Mouse (Mus musculus): ENCODE measurements around the gene Slc2a9. TPM values are rescaled to one million over a fixed set of nuclear protein-coding genes. Genes with fewer than 3 reads are reported as not detected.
A peak's percentile ranks its signal among the peaks of the same experiment; 100 is the strongest.

Gene Slc2a9
- total and polyA plus RNA-seq, 2 experiments from 2014 or later, result 0.93 to 1.3 TPM

GRCm38 (mm10) chr5:38470881-38471280 lies 32.1 kb downstream of the Slc2a9 start:
- TF ChIP-seq CTCF (IDR thresholded peaks at IDR 0.05), result no peak
- WGBS, result 86% methylated on average over 6 of the region's 6 CpGs
- Histone ChIP-seq H3K4me3 (ENCODE audit: low read depth, low read length) (no peak overlapping the region), H3K4me1 (ENCODE audit: insufficient read depth, low read length) (no peaks in the 10 kb centered on the region), H3K9me3 (ENCODE audit: low read length) (no peaks in the 10 kb centered on the region), H3K27ac (ENCODE audit: low read depth, low read length) (no peak overlapping the region), H3K9ac (replicated peaks; ENCODE audit: low read length, poor library complexity, severe bottlenecking) (no peak overlapping the region), H3K4me2 (ENCODE audit: low read depth, low read length, poor library complexity, severe bottlenecking) (no peak overlapping the region), H3K36me3 (ENCODE audit: insufficient read depth, low read length) (no peaks in the 10 kb centered on the region), H3K27me3 (ENCODE audit: insufficient read depth, low read length) (no peaks in the 10 kb centered on the region)
- ATAC-seq (ENCODE audit: low FRiP score) (no peak), DNase-seq (ENCODE audit: low spot score) (no peak)

- Histone ChIP-seq H3K27ac (ENCODE audit: low read depth, low read length) (no peak overlapping the region), H3K9ac (replicated peaks; ENCODE audit: low read length, poor library complexity, severe bottlenecking) (no peak overlapping the region), H3K27me3 (ENCODE audit: insufficient read depth, low read length) (no peaks in the 10 kb centered on the region), H3K9me3 (ENCODE audit: low read length) (no peaks in the 10 kb centered on the region), H3K4me3 (ENCODE audit: low read depth, low read length) (no peak overlapping the region), H3K4me1 (ENCODE audit: insufficient read depth, low read length) (no peaks in the 10 kb centered on the region), H3K36me3 (ENCODE audit: insufficient read depth, low read length) (no peaks in the 10 kb centered on the region), H3K4me2 (ENCODE audit: low read depth, low read length, poor library complexity, severe bottlenecking) (no peak overlapping the region)
- 14% methylated on average over 5 of the region's 5 CpGs for WGBS
- peak; percentile 78 for TF ChIP-seq CTCF (IDR thresholded peaks at IDR 0.05)
- DNase-seq (ENCODE audit: low spot score) (peak; percentile 81), ATAC-seq (ENCODE audit: low FRiP score) (peak; percentile 65)
Observed at GRCm38 (mm10) chr5:38469891-38470578, 32.9 kb downstream of the Slc2a9 start.

- no peak for ATAC-seq (ENCODE audit: low FRiP score)
- no peaks in the 10 kb centered on the region for H3K9me3 ChIP-seq (ENCODE audit: low read length)
- H3K4me3 ChIP-seq (ENCODE audit: low read depth, low read length), result no peak overlapping the region
- TF ChIP-seq CTCF (IDR thresholded peaks at IDR 0.05), result no peak
- H3K4me1 ChIP-seq (ENCODE audit: insufficient read depth, low read length), result no peaks in the 10 kb centered on the region
- no peaks in the 10 kb centered on the region for H3K27me3 ChIP-seq (ENCODE audit: insufficient read depth, low read length)
- WGBS, result 83% methylated on average over 5 of the region's 5 CpGs
- H3K36me3 ChIP-seq (ENCODE audit: insufficient read depth, low read length), result no peaks in the 10 kb centered on the region
- no peak for DNase-seq (ENCODE audit: low spot score)
- H3K4me2 ChIP-seq (ENCODE audit: low read depth, low read length, poor library complexity, severe bottlenecking), result no peak overlapping the region
- no peak overlapping the region for H3K27ac ChIP-seq (ENCODE audit: low read depth, low read length)
- H3K9ac ChIP-seq (replicated peaks; ENCODE audit: low read length, poor library complexity, severe bottlenecking), result no peak overlapping the region
Observed at GRCm38 (mm10) chr5:38466569-38467110, 36.3 kb downstream of the Slc2a9 start.

DNA sequence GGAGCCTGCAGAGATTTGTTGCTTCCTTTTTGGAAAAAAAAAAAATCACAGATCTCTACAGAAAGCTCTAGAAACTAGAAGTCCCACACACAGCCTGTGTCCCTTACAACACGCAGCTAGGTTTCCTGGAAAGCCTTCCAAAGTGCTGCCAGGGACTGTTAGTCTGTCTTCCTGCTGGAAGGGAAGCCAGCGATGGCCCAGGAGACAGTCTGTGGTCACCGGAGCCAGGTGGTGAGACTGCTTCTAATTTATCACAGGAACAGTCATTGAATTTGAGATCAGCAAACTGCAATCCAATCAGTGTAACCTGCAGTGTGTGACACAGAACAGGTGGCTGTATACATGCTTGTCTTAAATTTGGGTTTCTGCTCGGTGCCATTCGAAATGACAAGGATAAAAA lies 41.7 kb downstream of the Slc2a9 start:
- DNase-seq (ENCODE audit: low spot score) (no peak), ATAC-seq (ENCODE audit: low FRiP score) (no peak)
- Histone ChIP-seq H3K4me2 (ENCODE audit: low read depth, low read length, poor library complexity, severe bottlenecking) (no peak overlapping the region), H3K27me3 (ENCODE audit: insufficient read depth, low read length) (no peaks in the 10 kb centered on the region), H3K4me3 (ENCODE audit: low read depth, low read length) (no peak overlapping the region), H3K9me3 (ENCODE audit: low read length) (no peaks in the 10 kb centered on the region), H3K9ac (replicated peaks; ENCODE audit: low read length, poor library complexity, severe bottlenecking) (no peak overlapping the region), H3K4me1 (ENCODE audit: insufficient read depth, low read length) (no peaks in the 10 kb centered on the region), H3K27ac (ENCODE audit: low read depth, low read length) (no peak overlapping the region), H3K36me3 (ENCODE audit: insufficient read depth, low read length) (no peaks in the 10 kb centered on the region)
- TF ChIP-seq CTCF (IDR thresholded peaks at IDR 0.05), result no peak
- 90% methylated on average over 5 of the region's 5 CpGs for WGBS

GRCm38 (mm10) chr5:38450936-38451335 lies 52.0 kb downstream of the Slc2a9 start:
- Histone ChIP-seq H3K27me3 (ENCODE audit: insufficient read depth, low read length) (no peaks in the 10 kb centered on the region), H3K4me1 (ENCODE audit: insufficient read depth, low read length) (no peaks in the 10 kb centered on the region), H3K4me3 (ENCODE audit: low read depth, low read length) (no peak overlapping the region), H3K36me3 (ENCODE audit: insufficient read depth, low read length) (no peaks in the 10 kb centered on the region), H3K4me2 (ENCODE audit: low read depth, low read length, poor library complexity, severe bottlenecking) (no peak overlapping the region), H3K9ac (replicated peaks; ENCODE audit: low read length, poor library complexity, severe bottlenecking) (no peak overlapping the region), H3K27ac (ENCODE audit: low read depth, low read length) (no peak overlapping the region), H3K9me3 (ENCODE audit: low read length) (no peaks in the 10 kb centered on the region)
- TF ChIP-seq CTCF (IDR thresholded peaks at IDR 0.05), result no peak
- no peak for DNase-seq (ENCODE audit: low spot score)
- no peak for ATAC-seq (ENCODE audit: low FRiP score)
- WGBS, result 86% methylated on average over 3 of the region's 3 CpGs

GRCm38 (mm10) chr5:38449607-38450006 lies 53.3 kb downstream of the Slc2a9 start:
- WGBS, result 86% methylated on average over 8 of the region's 8 CpGs
- H3K9ac ChIP-seq (replicated peaks; ENCODE audit: low read length, poor library complexity, severe bottlenecking), result no peak overlapping the region
- no peaks in the 10 kb centered on the region for H3K36me3 ChIP-seq (ENCODE audit: insufficient read depth, low read length)
- DNase-seq (ENCODE audit: low spot score), result no peak
- no peak for TF ChIP-seq CTCF (IDR thresholded peaks at IDR 0.05)
- H3K27me3 ChIP-seq (ENCODE audit: insufficient read depth, low read length), result no peaks in the 10 kb centered on the region
- no peaks in the 10 kb centered on the region for H3K9me3 ChIP-seq (ENCODE audit: low read length)
- ATAC-seq (ENCODE audit: low FRiP score), result no peak
- no peak overlapping the region for H3K4me3 ChIP-seq (ENCODE audit: low read depth, low read length)
- H3K4me1 ChIP-seq (ENCODE audit: insufficient read depth, low read length), result no peaks in the 10 kb centered on the region
- no peak overlapping the region for H3K4me2 ChIP-seq (ENCODE audit: low read depth, low read length, poor library complexity, severe bottlenecking)
- H3K27ac ChIP-seq (ENCODE audit: low read depth, low read length), result no peak overlapping the region
